Mouse (Mus musculus) neural tube, embryonic 14.5 days (tissue): ENCODE results near the gene Ethe1. TPM values are rescaled to one million over a fixed set of nuclear protein-coding genes. Genes with fewer than 3 reads are reported as not detected.
A peak's percentile ranks its signal among the peaks of the same experiment; 100 is the strongest.

Source experiments
- ATAC-seq: fragments of 200-750 bp; cut with Nextera tagmentation; 2 replicates; pipeline ENCODE4 v1.8.0; 2017; ENCODE audit warnings: low read depth, mild to moderate bottlenecking, moderate TSS enrichment, moderate library complexity
- H3K27ac ChIP-seq: fragments of 300-500 bp; sonication (generic); 2 replicates; pipeline ENCODE4 v1.5.1; 2014; ENCODE audit warnings: low read depth, mild to moderate bottlenecking, control low read depth, low read length, moderate library complexity, mixed read lengths
- H3K27me3 ChIP-seq: fragments of 300-500 bp; sonication (generic); 2 replicates; pipeline ENCODE4 v1.6.1; 2014; ENCODE audit warnings: low read length; ENCODE audit not compliant: control insufficient read depth, insufficient read depth
- H3K36me3 ChIP-seq: fragments of 300-500 bp; sonication (generic); 2 replicates; pipeline ENCODE4 v1.6.1; 2014; ENCODE audit warnings: low read length, mixed read lengths; ENCODE audit not compliant: control insufficient read depth, insufficient read depth
- H3K4me1 ChIP-seq: fragments of 300-500 bp; sonication (generic); 2 replicates; pipeline ENCODE4 v1.6.1; 2014; ENCODE audit warnings: low read length; ENCODE audit not compliant: control insufficient read depth, insufficient read depth
- H3K4me2 ChIP-seq: fragments of 300-500 bp; sonication (generic); 2 replicates; pipeline ENCODE4 v1.6.1; 2014; ENCODE audit warnings: mild to moderate bottlenecking, low read depth, low read length, control low read depth
- H3K4me3 ChIP-seq: fragments of 300-500 bp; sonication (generic); 2 replicates; pipeline ENCODE4 v1.5.1; 2014; ENCODE audit warnings: low read depth, low read length, control low read depth, mixed read lengths
- H3K9ac ChIP-seq: fragments of 300-500 bp; sonication (generic); replicated peaks from 2 replicates; pipeline ENCODE4 v1.6.1; 2014; ENCODE audit warnings: low read depth, mild to moderate bottlenecking, control low read depth, low read length, mixed read lengths
- H3K9me3 ChIP-seq: fragments of 300-500 bp; sonication (generic); 2 replicates; pipeline ENCODE4 v1.6.1; 2016; ENCODE audit warnings: low read length; ENCODE audit not compliant: control insufficient read depth
- WGBS: fragments of 180-500 bp; shearing (Covaris S2); extraction: QIAGEN DNeasy Blood & Tissue Kit; methylation state at CpG from one replicate; pipeline ENCODE4 v1.1.7; 2014; 5-methylcytosine and 5-hydroxymethylcytosine counted together
- polyA plus RNA-seq: library from polyadenylated mRNA; unstranded; fragments of >200 nt; fragmentation: Nextera tagmentation; extraction: Ambion mirVana; gene quantifications from 2 replicates; pipeline ENCODE4 v1.2.1, GENCODE M21; 2014

Ethe1 gene
- polyA plus RNA-seq, 1 experiment from 2014 or later, result 27.9 TPM

DNA sequence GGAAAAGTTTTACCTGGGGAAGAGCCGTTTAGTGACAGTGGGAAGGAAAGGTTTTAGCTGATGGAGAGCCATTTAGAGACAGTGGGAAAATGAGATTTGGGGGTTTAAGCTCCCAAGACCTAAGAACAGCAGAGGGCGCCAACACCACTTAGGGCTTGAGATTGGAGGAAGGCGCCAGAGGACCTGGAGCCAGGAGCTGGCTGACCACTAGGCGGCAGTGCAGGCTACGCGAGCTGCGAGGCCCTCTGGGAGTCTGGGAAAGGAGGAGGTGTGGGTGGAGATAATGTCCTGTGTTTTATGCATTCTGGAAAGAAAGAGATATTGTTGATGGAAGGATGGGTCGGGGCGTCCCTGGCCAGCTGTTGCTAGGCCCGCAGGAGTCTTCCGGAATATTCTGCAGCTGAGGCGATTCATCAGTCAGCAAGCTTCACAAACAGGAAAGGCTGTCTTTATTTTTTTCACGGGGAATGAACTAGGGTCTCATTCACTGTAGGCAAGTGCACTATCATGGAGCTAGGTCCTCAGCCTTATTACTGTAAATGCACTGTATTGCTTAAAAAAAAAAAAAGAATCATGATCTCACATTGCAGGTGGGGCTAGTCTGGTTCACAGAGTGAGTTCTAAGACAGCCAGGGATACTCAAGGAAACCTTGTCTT is 13.7 kb downstream of the Ethe1 start:
- Histone ChIP-seq H3K36me3 (no peaks in the 10 kb centered on the region), H3K27ac (no peak overlapping the region), H3K4me2 (peak overlapping the region; percentile 31), H3K4me3 (peak overlapping the region; percentile 0; the same call in 1 of the 2 replicates), H3K27me3 (no peaks in the 10 kb centered on the region), H3K4me1 (no peaks in the 10 kb centered on the region), H3K9me3 (no peaks in the 10 kb centered on the region), H3K9ac (no peak overlapping the region)
- ATAC-seq, result peak; percentile 86
- WGBS, result 4% methylated on average over 13 of the region's 13 CpGs

DNA sequence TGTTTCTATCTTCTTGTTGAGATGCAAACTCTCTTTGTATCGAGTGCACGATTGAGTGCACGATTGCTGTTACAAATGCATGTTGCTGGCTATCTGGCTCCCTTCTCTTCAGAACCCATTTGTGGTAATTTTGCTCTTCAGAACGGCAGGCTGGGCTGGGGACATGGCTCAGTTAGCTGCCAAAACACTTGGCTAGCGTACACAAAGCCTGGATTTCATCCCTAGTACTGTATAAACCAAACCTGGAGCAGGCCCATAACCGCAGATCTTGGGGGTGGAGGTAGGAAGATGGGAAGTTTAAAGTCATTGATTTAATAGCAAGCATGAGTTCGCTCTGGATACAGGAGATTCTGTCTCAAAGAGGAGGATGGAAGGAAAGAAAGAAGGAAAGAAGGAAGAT is 18.2 kb downstream of the Ethe1 start:
- Histone ChIP-seq H3K27ac (no peak overlapping the region), H3K9me3 (no peaks in the 10 kb centered on the region), H3K4me2 (no peak overlapping the region), H3K27me3 (peaks cover 7% of the 10 kb centered on the region), H3K4me1 (0 out of 2 replicates have a peak, but pooled peaks cover 1% of the 10 kb centered on the region), H3K9ac (no peak overlapping the region), H3K36me3 (no peaks in the 10 kb centered on the region), H3K4me3 (no peak overlapping the region)
- 91% methylated on average over 7 of the region's 7 CpGs for WGBS
- no peak for ATAC-seq

DNA sequence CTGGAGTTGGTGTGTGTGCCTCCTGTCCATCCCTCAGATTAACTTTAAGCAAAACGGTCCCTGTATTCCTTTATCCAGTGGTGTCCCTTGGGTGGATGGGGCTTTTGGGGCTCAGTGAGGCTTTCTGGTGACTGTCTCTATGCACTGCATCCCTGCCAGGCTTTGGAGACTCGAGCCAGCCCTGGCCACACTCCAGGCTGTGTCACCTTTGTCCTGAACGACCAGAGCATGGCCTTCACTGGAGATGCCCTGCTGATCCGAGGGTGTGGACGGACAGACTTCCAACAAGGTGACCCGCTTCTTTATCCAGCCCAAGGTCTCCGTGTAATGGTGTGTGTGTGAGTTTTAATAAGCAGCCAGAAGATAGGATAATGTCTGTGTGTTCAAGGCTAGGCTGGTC is 18.7 kb downstream of the Ethe1 start:
- Histone ChIP-seq H3K36me3 (no peaks in the 10 kb centered on the region), H3K9ac (no peak overlapping the region), H3K27ac (no peak overlapping the region), H3K9me3 (no peaks in the 10 kb centered on the region), H3K4me3 (no peak overlapping the region), H3K4me2 (no peak overlapping the region), H3K4me1 (0 out of 2 replicates have a peak, but pooled peaks cover 2% of the 10 kb centered on the region), H3K27me3 (peaks cover 12% of the 10 kb centered on the region)
- ATAC-seq, result no peak
- WGBS, result 87% methylated on average over 7 of the region's 7 CpGs

DNA sequence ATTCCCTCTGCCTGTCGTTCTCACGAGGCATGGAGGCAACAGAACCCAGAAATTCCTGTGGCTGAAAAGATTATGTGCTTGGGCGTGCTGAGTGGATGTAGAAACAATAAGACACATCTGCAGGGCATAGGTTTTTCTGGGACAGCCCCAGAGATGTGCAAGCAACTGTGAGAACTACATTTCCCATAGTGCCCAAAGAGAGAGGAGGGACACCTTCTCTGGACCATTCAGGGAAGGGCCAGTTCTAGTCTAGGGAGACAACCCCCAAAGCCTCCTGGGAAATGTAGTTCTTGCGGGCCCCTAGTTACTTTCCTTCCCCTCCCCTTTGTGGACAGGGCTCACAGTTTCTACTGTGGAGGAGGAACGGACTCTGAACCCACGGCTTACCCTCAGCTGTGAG is 20.7 kb downstream of the Ethe1 start:
- H3K36me3 ChIP-seq, result no peaks in the 10 kb centered on the region
- H3K4me3 ChIP-seq, result no peak overlapping the region
- WGBS, result 51% methylated on average over 6 of the region's 6 CpGs
- H3K9ac ChIP-seq, result no peak overlapping the region
- H3K4me2 ChIP-seq, result no peak overlapping the region
- 0 out of 2 replicates have a peak, but pooled peaks cover 2% of the 10 kb centered on the region for H3K4me1 ChIP-seq
- no peak overlapping the region for H3K27ac ChIP-seq
- peaks cover 30% of the 10 kb centered on the region for H3K27me3 ChIP-seq
- H3K9me3 ChIP-seq, result no peaks in the 10 kb centered on the region
- ATAC-seq, result peak; percentile 77; the same call in 1 of the 2 replicates

DNA sequence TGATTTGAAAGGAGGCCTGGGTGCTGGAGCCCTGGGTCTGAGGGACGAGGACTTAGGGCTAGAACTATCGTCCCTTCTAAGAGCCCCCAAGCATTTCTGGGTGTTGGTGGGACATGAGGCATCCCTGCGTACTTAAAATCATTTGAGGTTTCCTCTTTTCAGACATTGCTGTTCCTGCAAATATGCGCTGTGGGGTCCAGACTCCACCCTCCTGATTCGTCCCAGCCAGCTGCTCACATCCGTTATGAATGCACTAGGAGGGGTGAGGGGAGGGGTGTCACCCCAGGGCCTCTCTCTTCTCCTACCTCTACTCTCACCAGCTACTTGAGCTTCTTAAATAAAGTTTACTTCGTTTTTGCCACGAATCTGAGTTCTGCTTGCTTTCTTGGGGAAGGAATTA is 21.2 kb downstream of the Ethe1 start:
- Histone ChIP-seq H3K9ac (no peak overlapping the region), H3K36me3 (no peaks in the 10 kb centered on the region), H3K4me1 (0 out of 2 replicates have a peak, but pooled peaks cover 2% of the 10 kb centered on the region), H3K4me2 (no peak overlapping the region), H3K9me3 (no peaks in the 10 kb centered on the region), H3K27me3 (peaks cover 35% of the 10 kb centered on the region), H3K4me3 (no peak overlapping the region), H3K27ac (no peak overlapping the region)
- WGBS, result 77% methylated on average over 8 of the region's 8 CpGs
- ATAC-seq, result no peak

DNA sequence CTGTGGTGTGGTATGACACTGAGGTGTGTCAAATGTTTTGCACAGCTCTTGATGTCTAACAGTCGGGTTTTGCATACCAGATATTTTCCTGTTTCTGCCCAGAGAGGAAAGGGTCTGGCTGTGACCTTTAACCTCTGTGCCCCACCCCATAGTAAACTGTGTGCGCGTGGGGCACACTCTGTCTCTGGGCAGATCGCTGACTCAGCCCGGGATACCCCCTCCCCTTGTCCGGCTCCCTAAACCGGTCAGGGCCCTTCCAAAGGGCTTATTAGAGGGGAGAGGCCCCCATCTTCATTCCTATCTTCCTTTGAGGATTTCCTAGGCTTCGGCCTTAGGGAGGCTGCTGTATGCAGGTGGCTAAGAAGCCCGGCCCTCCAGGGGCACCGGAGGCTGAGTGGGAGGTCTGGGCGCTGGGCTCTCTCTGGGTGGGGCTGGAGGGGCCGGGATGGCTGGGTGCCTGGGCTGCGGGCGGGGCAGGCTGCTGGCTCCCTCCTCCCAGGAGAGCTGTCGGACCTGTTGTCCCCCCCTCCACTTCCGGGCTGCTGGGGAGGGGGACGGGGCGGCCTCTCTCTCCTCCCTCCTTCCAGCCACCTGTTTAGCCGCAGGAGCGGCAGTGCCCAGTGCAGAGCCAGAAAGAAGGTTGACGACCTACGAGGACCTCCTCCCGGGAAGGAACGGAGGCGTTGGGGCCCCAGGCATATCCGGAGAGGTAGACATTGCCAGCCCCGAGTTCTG is 23.0 kb downstream of the Ethe1 start, which contains the start of gene Phldb3:
Gene Phldb3 (plus strand): TSS at position 620 of the 735 bp plus-strand sequence.
- H3K27ac ChIP-seq, result no peak within 1 kb of the TSS
- no peak for ATAC-seq
- WGBS, result 4% methylated on average over 27 of the region's 27 CpGs
- H3K4me3 ChIP-seq, result peak within 1 kb of the TSS; percentile 22
- H3K9ac ChIP-seq, result no peak within 1 kb of the TSS
- H3K4me2 ChIP-seq, result peak within 1 kb of the TSS; percentile 26
- no peaks in the 10 kb centered on the region for H3K9me3 ChIP-seq
- peaks cover 35% of the 10 kb centered on the region for H3K27me3 ChIP-seq
- 0 out of 2 replicates have a peak, but pooled peaks cover 2% of the 10 kb centered on the region for H3K4me1 ChIP-seq
- no peaks in the 10 kb centered on the region for H3K36me3 ChIP-seq

DNA sequence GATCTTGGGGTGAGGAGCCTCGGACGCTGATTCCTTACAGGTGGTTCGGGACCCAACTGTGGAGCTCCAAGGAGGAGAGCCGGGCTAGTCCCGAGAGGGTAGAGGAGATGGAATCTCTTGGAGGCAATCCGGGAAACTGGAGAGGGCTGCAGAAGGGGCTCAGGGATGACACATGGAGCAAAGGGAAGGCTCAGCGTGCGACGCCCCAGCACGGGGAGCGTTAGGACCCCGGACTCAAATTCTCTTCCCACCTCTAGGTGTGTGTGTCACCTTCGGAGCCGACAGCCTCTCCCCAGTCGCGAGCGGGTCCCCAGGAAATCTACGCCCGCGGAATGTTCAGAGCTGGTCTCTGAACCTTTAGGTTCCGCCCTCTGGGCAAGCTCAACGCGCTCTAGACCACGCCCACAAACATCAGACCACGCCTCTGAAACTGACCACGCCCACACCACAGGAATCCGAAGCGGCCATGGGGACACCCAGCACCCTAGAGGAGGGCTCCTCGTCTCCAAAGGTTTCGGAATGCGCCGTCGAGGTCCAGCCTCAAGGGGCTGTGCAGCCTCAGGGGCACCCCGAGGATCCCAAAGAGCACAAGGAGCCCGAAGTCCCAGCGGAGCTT is 23.6 kb downstream of the Ethe1 start:
- WGBS, result 1% methylated on average over 36 of the region's 36 CpGs
- no peak overlapping the region for H3K9ac ChIP-seq

DNA sequence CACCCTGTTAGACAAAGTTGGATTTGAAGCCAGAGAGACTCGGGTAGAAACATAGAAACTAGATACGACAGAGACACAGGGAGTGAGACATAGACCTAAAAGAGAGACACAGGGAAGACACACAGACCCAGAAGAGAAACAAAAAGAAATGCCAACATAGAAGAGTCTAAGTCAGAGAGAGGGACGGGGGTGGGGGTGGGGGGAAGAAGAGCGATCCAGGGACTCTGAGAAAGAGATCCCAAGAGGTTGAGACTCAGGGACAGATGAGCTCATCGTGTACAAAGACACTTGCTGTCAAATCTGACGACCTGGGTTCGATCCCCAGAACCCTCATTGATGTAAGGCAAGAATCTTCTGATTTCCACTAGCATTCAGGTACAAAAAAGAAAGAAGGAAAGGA is 24.4 kb downstream of the Ethe1 start:
- H3K36me3 ChIP-seq, result no peaks in the 10 kb centered on the region
- peaks cover 35% of the 10 kb centered on the region for H3K27me3 ChIP-seq
- H3K4me3 ChIP-seq, result no peak overlapping the region
- H3K4me1 ChIP-seq, result 0 out of 2 replicates have a peak, but pooled peaks cover 2% of the 10 kb centered on the region
- no peaks in the 10 kb centered on the region for H3K9me3 ChIP-seq
- peak overlapping the region; percentile 26; the same call in 1 of the 2 replicates for H3K4me2 ChIP-seq
- WGBS, result 14% methylated on average over 7 of the region's 7 CpGs
- no peak overlapping the region for H3K27ac ChIP-seq
- no peak for ATAC-seq
- no peak overlapping the region for H3K9ac ChIP-seq

More for the DNA sequence above, 23.6 kb downstream of the Ethe1 start:
- peak; percentile 10; the same call in 1 of the 2 replicates for ATAC-seq
- Histone ChIP-seq H3K9me3 (no peaks in the 10 kb centered on the region), H3K4me3 (peak overlapping the region; percentile 22), H3K27ac (no peak overlapping the region), H3K4me2 (peak overlapping the region; percentile 26), H3K27me3 (peaks cover 35% of the 10 kb centered on the region), H3K36me3 (no peaks in the 10 kb centered on the region), H3K4me1 (0 out of 2 replicates have a peak, but pooled peaks cover 2% of the 10 kb centered on the region)
